Mouse (Mus musculus) c-Kit-positive CD71-negative TER-119-negative erythroid progenitor cells, embryonic 14.5 days (primary cell): Measurements from ENCODE around the gene Aff3.

ENCODE experiments used
- DNase-seq: peaks from one replicate; pipeline ENCODE4 v3.0.0-alpha.2; 2013; ENCODE audit warnings: low read depth

The Aff3 gene

DNA sequence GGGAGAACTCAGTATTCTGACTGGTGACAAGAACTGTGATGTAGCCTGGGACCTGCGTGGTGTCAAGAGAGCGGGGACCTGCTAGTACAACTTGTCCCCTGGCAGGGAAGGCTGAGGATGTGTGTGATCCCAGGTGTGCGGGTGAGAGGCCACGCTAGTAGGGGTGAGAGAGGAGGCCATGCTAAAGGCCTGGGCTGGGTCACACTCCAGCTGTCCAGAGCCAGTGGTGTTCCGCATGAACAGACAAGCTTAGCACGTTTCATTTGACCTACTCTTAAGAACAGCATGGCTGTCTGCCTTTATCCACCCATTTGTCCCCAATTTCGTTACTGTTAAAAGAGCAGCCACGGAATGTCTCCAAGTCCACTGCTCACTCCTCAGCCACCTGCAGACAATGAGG, 434.7 kb downstream of the Aff3 start:
- no peak for DNase-seq

DNA sequence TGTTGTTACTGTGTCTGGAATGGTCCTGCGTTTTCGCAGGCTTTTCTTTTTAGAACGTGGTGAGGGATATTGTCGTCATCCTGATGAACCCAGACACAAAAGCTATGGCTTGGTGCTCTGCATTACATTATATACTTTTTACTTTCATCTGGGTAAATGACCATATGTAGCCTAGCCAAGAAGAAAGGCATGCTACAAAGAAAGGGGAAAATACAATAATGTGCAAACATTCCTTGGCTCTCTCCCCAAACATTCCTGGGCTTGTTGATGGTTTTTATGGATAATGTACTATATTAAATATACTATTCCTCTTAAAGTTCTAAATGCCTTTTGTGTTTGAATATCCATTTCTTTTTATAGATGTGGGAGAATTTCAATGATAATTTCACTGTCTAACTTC, 435.9 kb downstream of the Aff3 start:
- DNase-seq, result no peak

DNA sequence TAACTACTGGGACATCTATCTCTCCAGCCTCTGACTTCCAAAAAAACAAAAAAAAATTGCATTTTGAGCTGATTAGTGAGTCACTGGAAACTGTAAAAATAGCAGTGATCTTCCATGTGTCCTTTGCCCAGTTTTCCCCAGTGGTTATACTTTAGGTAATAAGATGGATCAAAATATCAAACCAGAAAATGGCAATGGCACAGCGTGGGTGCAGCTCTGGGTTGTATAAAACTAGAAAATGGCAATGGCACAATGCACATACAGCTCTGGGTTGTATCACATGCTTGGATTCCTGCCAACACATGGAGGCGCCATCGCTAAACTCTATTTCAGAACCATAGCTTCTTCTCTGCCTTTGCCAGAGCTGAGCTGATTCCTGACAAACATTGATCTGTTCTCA, 439.6 kb downstream of the Aff3 start:
- DNase-seq, result no peak

DNA sequence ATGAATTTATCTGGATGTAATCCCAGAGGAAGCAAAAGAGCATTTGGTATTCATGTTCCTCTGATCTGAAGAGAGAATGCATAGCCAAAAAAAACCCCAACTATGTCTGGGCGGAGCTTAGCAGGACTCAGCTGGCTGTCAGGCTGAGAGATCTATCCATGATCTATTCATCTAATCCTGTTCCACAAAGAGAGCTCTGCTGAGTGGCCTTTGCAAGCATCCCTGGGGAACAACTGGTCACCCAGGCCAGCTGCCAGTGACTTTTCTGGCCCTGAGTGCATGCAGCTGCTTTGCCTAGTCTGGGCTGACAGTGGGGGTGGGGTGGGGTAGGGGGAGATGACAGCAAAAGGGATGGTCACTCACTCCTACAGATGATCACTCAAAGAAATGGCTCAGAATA, 442.6 kb downstream of the Aff3 start:
- no peak for DNase-seq

DNA sequence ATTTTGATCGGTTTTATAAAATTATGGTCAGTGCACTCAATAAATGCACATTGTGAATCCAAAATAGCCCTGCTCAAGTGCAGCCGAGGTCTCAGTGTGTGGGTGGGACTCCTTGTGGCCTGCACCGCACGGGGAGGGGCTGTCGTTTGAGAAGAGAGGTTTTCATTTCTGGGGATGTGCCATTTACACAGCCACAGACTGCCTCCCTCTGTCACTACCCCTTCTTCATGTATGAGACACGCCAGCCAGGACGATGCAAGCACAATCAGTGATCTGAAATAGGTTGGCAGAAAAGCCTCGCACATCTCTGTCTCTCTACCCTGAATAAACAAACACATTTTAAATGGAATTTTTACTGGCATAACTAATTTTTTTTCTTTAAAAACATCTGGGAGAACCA, 443.3 kb downstream of the Aff3 start:
- no peak for DNase-seq

DNA sequence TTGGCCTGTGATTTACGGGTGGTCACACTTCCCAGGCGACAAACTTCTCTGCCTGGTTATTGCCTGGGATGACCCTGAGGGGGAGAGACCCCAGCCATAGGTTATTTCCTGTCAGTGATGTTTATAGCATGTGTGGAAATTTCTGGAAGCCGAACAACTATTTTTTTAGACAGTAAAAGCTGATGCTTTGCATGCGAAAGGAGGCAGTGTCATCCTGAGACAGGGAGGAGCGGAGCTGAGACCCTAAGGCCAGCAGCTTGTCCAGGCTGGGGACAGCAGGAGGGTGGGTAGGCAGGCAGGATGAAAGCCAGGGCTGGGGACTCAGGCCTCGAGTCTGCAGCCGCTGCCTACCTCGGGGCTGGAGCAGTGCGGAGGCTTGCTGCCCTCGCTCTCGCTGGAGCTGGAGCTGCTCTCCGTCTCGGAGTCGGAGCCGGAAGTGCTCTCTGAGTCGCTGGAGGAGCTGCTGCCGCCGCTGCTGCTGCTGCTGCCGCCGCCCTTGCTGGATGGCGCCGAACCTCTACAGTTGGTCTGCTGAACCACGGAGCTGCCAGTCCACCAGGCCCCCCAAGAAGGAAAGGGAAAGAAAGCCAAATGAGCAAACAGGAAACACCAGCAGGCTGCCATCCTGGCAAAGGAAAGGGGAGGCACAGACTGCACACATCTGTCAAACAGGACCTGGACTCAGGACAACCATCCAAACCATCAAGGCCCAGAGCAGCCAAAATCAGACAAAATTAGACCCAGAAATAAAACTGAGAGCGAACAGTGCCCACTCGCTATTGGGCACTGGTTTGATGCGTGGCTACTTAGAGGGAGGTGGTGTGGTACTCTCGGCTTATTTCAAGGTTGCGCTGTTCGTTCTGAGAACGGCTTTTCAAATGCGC, 446.6 kb downstream of the Aff3 start:
- no peak for DNase-seq

DNA sequence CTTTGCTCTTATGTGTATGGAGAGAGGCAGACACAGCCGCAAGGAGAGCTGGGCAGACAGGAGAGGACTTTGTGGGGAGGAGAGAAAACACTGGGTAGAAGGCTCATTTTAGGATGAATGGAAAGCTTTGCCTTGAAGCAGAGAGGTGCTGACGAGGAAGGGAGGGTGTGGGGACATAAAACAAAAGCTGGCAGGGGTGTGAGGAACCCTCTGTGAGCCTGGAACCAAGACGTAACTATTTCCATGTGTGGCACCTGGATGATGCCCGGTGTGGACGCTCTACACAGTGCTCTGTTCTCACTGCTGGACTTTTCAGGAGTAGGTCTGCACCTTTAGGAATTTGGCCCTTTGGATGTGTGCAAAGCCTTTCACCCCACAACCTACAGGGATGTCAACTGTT, 447.7 kb downstream of the Aff3 start:
- DNase-seq, result no peak

DNA sequence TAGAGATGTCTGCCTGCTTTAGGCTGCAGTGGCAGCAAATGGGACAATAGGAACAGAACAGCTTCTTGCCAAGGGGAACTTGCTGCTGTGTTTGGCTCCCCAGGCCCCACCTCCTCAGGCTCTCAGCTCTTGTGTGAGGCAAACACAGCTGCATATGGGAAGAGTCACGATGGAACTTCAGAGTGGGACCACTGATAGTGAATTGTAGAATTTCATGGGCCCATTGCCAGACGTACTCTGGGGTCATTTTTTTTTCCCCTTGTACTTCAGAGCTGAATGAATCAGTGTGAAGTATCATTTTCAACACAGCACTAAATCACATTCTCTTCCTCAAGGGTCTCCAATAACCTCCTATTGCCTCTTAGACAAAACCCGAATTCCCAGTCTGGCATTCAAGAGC, 451.4 kb downstream of the Aff3 start:
- no peak for DNase-seq

DNA sequence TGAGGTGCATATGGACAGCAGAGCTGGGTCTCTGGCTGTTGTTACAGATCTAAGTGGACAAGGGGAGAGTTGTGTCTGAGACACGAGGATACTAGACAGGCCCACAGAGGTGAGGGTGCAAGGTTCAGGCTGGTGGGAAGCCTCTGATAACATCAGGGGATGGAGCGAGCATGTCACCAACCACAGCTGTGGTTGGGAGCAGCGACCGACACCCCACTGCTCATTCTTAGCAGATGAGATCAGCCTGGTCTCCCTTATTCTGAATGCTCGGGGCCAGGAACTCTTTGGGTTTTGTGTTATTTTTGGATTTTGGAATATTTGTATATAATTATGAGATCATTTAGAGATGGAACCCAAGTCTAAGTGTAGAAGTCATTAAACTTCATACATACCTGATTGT, 452.4 kb downstream of the Aff3 start:
- DNase-seq, result no peak

DNA sequence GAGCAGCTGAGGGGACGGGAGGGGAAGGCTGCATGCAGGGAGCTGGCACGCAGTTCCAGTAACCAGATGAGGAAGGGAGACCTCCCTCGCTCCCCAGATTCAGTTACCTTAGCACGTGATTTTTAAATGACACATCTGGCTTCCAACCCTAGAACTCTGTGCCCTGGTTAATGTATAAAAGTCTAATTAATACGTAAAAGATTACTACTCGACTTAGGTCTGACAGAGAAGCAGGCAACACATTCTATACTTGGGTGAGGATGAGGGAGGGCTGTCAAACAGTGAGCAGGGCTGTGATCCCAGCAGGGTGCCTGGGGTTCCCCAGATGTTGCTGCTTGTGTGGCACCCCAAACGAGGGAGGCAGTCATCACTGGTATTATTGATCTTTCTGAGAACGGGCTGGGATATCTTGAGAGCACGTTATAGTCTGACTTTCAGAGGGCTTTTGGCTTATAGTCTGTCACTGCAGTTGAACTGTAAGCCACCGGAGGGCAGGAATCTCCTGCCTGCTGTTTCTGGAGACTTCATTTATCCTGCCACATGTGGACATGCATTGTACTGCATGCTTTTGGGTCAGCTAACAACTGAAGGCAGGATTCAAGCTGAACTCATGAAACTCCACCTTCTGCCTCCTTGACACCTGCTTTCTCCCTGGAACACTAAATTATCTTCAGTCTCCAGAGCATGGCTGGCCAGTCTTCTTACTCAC, 462.1 kb downstream of the Aff3 start:
- peak; percentile 14 for DNase-seq

DNA sequence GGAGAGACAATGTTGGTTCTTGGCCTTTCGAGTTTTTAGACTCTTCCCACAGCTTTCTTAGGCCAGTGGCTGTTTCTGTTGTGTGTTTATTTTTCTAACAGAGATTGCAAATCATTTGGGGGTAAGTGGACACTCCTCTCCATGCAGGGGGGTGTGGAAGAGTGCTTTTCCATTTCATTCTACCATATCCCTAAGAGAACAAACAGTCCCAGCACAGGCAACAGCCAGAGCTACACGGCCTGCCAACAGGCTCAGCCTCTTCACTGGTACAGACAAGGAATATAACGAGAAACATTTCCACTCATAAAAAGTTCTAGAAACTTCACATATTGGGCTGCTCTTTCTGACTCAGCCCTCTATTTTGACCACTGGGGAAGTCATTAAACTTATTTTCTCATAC, 463.0 kb downstream of the Aff3 start:
- DNase-seq, result no peak

DNA sequence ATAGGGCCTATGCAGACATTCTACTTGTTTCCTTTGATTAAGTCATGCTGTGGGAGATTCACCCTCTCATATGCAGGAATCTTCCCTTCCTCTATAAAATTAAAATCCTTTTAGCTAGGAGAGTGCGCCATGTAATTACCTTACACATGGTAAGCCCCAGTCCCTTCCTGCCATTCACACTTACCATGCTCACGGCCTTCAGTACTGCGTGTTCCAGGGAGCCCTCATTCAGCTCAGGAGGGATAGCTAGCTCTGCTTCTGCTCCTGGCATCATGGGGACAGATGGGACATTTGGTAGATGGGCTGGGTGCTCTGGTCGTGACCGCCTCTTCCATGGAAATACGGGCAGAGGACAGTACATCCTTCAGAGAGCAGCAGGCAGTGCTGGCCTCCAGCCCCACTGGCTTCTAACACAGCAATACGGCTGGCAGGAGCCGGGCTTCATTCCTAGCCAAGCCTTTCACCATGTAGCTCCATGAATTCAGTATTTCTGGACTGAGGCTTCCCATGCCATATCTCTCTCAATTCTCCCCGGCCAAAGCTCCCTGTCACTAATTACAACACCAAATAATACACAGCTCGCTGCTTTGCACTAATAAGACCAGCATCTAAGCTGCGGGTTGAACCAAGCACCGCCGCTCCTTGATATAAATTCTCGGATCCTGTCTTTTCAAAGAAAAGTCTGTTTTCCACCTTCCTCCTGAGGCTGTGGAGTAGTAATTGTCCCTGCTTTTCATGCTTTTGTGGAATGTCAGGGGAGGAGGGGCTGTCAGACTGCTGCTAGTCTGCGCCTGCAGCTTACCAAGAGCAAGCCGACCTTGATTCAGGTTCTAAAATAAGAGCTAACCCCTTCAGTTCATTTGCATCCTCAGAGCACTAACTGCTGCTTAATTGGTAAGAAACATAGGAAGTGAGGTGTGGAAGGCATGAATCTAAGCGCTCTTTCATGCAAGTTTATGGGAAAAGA, 464.8 kb downstream of the Aff3 start:
- DNase-seq, result no peak

DNA sequence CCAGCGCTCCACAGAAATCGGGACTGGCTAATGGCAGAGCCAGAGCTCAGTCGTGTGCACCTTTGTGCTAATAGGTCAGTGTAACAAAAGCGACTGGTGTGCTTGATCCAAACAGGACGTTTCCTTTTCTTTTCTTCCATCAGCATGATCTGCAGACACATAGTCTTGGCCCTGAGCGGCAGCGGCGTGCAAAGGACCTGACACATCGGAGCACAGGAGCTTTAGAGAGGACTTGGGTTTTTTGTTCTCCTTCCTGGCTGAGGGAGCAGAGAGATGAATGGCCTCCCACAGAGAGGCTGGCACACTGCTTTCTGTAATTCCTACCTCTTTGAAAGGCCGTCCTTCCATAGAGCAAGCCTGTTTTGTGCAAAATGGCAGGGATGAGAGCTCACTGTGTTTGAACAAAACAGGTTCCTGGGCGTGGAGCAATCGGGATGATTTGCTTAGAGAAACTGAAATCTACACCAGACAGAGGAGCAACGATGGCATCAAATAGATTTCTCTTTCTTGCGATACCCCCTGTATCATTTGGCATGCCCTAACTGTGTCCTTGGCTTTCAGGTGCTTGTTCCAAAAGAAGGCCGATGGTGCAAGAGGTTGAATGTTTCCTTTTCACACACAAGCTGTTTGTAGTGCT, 466.2 kb downstream of the Aff3 start:
- no peak for DNase-seq

DNA sequence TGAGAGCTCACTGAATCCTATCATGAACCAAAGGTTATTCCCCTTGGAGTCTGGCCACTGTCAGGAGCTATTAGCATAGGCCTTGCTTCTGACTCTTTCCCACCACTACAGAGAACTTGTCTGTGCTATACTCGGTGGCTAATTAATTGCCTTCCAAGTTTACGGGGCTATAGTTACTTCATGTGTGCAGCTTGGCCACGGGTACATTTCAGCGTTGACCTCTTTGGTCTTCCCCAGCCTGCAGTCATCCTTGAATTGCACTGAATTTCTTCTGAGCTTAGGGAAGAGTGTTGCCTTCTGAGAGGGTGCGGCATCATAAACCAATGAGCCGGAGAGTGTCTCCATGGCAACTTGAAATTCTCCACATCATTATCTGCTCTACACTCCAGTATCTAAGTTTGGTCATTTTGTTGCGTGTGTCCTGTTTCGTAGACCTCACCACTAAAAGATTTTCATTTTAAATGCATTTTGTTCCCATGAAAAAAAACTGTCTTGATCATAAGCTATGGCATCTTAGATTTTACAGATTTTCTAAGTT, 467.5 kb downstream of the Aff3 start:
- DNase-seq, result no peak

DNA sequence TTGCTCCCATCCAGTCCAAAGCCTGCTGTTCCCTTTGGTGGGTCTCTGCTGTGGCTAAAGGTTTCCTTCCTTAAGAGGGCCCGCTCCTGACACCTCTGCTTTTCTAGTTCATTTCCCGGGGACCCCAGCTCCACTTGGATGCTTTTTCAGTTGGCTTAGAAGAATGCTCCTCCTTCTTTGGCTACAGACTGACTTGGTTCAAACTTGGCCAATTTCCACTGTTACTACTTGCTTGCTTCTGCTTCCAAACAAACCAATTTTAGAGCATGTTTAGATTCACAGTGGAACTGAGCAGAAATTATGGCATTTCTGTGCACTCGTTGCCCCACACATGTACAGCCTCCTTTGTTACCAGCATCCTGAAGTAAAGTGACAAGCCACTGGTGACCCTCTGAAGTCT, 469.0 kb downstream of the Aff3 start:
- DNase-seq, result no peak

DNA sequence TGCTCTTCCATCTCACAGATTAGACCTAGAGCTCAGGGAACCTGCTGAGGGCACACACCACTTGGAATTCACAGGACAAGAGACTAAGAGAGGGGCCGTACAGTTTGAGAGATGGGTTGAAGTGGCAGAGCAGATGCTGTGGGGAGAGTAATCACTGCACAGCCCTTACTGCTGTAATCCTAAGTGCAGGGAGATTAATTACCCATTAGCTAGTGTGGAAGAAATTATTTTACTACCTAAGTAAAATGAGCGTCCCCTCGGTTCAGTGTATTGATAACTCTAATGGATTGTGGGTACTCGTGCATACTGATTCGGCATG, 478.6 kb downstream of the Aff3 start:
- DNase-seq, result no peak

DNA sequence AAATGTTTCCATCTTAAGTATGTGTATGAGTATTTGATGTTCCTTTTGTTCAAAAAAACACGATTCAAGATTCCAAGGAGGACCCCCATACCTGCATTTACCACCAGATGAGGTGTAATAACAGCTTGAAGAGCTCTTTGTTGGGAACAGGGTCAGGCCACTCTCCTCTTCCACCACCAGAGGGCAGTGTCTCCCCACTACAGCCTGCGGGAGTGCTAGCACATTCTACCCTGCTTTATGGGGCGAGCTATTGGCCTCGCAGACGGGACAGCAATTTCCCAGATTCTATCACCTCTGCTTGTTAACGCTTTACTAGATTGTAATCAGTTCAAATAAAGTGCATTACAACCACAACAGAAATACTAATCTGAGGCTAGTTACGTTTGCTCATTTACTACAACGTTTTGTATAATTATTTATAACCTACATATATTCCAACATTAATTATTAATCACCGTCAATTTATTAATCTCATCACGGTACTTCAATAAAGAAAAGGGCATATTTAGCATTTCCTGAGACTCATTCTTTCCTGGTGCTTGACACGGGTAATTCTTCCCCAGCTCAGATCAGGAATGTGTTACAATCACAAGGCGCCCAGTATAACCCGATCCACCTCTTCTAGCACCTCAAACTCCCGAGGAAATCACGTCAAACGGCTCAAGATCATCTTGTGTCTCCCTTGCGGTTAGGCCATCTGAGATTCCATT, 479.1 kb downstream of the Aff3 start:
- peak; percentile 64 for DNase-seq

DNA sequence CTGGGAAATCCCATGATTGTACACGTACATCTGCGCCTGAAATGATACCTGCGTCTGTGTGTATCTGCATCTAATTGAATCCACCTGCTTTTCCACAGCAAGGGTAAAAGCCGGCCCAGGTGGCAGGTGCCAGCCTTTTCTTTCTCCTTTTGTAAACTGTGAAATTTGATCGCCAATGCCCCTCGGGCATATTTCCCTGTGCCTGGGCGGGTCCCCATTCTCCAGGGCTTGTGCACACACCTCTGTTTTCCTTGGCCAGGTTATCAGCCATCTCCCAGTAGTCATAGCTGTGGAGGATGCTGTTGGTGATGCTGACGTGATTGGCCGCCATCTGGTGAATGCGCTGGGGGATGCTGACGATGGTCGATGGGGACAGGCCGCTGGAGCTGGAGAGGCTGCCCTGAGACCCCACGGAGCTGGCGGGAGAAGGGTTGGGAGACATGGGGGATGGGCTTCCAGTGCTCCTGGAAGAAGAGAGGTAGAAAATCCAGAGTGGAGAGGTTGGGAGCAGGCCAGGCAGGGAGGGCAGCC, 483.7 kb downstream of the Aff3 start:
- DNase-seq, result no peak

DNA sequence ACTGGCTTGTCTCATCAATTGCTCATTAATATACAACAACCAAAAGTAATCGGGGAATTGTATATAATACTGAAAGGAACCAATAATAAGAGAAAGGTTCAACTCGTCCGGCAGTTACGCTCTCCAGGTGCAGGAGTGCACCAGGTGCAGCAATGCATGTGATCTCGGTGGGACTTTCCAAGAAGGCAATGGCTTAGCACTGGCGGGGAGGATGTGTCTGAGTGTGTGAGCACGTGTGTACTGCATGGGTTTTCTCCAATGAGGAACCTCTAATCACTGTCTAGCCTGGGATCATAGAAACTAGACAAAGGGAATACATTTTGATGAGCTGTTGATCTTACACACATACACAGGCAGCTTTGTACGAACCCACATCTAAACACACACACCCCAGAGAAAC, 485.8 kb downstream of the Aff3 start:
- no peak for DNase-seq

DNA sequence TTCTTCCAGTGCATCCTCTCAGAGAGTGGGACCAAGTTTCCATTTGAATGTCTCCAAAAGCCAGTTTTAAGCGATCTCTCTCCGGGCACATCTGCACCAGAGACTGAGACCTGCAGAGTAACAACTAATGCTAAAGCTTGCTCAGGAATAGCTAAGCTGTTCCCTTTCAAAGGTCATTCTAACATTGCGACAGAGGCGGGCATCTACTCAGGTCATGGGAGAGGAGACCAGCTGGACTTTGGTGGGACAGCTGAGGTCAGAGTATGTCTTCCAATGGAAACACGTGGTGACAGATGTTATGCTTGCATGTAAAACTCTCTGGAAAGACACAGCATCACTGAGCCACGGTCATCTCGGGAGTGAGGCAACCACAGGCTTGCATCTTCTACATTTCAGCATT, 488.7 kb downstream of the Aff3 start:
- no peak for DNase-seq

DNA sequence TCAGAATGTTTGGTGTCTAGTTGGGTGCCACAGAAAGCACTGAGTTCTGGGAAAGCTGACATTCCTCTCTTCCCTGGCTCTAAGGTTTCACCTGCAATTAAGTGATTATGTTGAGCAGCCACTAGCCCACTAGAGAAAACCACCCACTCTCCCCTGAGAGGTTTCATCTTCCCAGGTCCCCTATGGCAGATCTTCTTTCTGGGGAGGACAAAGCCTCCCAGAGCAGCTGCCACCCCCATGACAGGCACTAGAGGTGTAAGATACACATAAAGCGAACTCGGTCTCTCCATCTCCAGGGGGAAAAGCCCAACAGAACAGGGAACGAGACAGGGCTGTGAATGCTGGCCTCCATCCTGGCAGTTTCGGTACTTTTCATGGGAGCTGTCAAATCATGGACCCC, 492.9 kb downstream of the Aff3 start:
- no peak for DNase-seq
